ENCODE assay signal across 18 mouse cellular contexts in genomic region chr6:6058548-6058947, GRCm38 (mm10).
DNase-seq lines count a peak whose midpoint lies in the region; ATAC-seq and TF ChIP-seq lines count a peak whose summit lies in the region.
"Had no signal": no experiment of that assay in that cellular context is flagged by ENCODE, and none has a peak within 500 bp of the region (broad histone marks: within the 10 kb centered on the region; RNA-seq: fewer than 3 reads in every experiment).

No protein-coding gene starts in this region.

- H3K27ac ChIP-seq in hindbrain, embryonic 13.5 days = no peak overlapping the region
- no peak overlapping the region for H3K27ac ChIP-seq in hindbrain, embryonic 11.5 days (ENCODE audit: low read depth, low read length)
- no peak overlapping the region for H3K27ac ChIP-seq in midbrain, embryonic 12.5 days (replicated peaks)
- no peak overlapping the region for H3K27ac ChIP-seq in midbrain, postnatal 0 days (ENCODE audit: low read depth, low read length)
- no peak overlapping the region for H3K27ac ChIP-seq in midbrain, embryonic 16.5 days (ENCODE audit: low read length)
- H3K27ac ChIP-seq: embryonic facial prominence, embryonic 15.5 days; heart, embryonic 10.5 days; layer of hippocampus, adult 2 months had no signal

- peaks cover 7% of the 10 kb centered on the region for H3K4me1 ChIP-seq in hindbrain, embryonic 13.5 days (replicated peaks)
- H3K4me1 ChIP-seq in hindbrain, embryonic 11.5 days (replicated peaks; ENCODE audit: control insufficient read depth, insufficient read depth, low read length) = no peaks in the 10 kb centered on the region
- H3K4me1 ChIP-seq in midbrain, embryonic 12.5 days = peaks cover 10% of the 10 kb centered on the region
- no peaks in the 10 kb centered on the region for H3K4me1 ChIP-seq in midbrain, postnatal 0 days (ENCODE audit: insufficient read depth, low read length)
- no peaks in the 10 kb centered on the region for H3K4me1 ChIP-seq in midbrain, embryonic 16.5 days (ENCODE audit: control insufficient read depth, insufficient read depth, low read length)
- H3K4me1 ChIP-seq: embryonic facial prominence, embryonic 15.5 days had no signal

- no peak for TF ChIP-seq CTCF in midbrain, postnatal 0 days (IDR thresholded peaks at IDR 0.05)

- WGBS in hindbrain, embryonic 13.5 days = 19% methylated on average over 3 of the region's 3 CpGs
- WGBS in hindbrain, embryonic 11.5 days = 45% methylated on average over 3 of the region's 3 CpGs
- WGBS in midbrain, embryonic 12.5 days = 25% methylated on average over 3 of the region's 3 CpGs
- 15% methylated on average over 3 of the region's 3 CpGs for WGBS in midbrain, postnatal 0 days
- WGBS in midbrain, embryonic 16.5 days = 7% methylated on average over 3 of the region's 3 CpGs

- ATAC-seq in hindbrain, embryonic 13.5 days (ENCODE audit: low FRiP score) = peak; percentile 66
- no peak for ATAC-seq in hindbrain, embryonic 11.5 days (ENCODE audit: low FRiP score)
- peak; percentile 19; the same call in 1 of the 2 replicates for ATAC-seq in midbrain, embryonic 12.5 days (ENCODE audit: low FRiP score, low read depth)
- no peak for ATAC-seq in midbrain, postnatal 0 days (ENCODE audit: low FRiP score)
- ATAC-seq in midbrain, embryonic 16.5 days = peak; percentile 51

- H3K27me3 ChIP-seq in hindbrain, embryonic 13.5 days = no peaks in the 10 kb centered on the region
- H3K27me3 ChIP-seq in hindbrain, embryonic 11.5 days (ENCODE audit: control insufficient read depth, insufficient read depth, low read length) = no peaks in the 10 kb centered on the region
- no peaks in the 10 kb centered on the region for H3K27me3 ChIP-seq in midbrain, embryonic 12.5 days
- no peaks in the 10 kb centered on the region for H3K27me3 ChIP-seq in midbrain, postnatal 0 days (ENCODE audit: insufficient read depth, low read length)
- no peaks in the 10 kb centered on the region for H3K27me3 ChIP-seq in midbrain, embryonic 16.5 days (ENCODE audit: control insufficient read depth, insufficient read depth, low read depth, low read length)

- no peak overlapping the region for H3K4me2 ChIP-seq in hindbrain, embryonic 13.5 days
- no peak overlapping the region for H3K4me2 ChIP-seq in hindbrain, embryonic 11.5 days (replicated peaks; ENCODE audit: low read depth, low read length)
- no peak overlapping the region for H3K4me2 ChIP-seq in midbrain, embryonic 12.5 days (replicated peaks)
- no peak overlapping the region for H3K4me2 ChIP-seq in midbrain, postnatal 0 days (ENCODE audit: low read depth, low read length, poor library complexity, severe bottlenecking)
- H3K4me2 ChIP-seq in midbrain, embryonic 16.5 days (ENCODE audit: low read length) = no peak overlapping the region
- H3K4me2 ChIP-seq: embryonic facial prominence, embryonic 15.5 days; liver, embryonic 11.5 days had no signal

- no peaks in the 10 kb centered on the region for H3K36me3 ChIP-seq in hindbrain, embryonic 13.5 days
- H3K36me3 ChIP-seq in hindbrain, embryonic 11.5 days (ENCODE audit: control insufficient read depth, insufficient read depth, low read length) = no peaks in the 10 kb centered on the region
- no peaks in the 10 kb centered on the region for H3K36me3 ChIP-seq in midbrain, embryonic 12.5 days
- H3K36me3 ChIP-seq in midbrain, postnatal 0 days (ENCODE audit: insufficient read depth, low read length) = no peaks in the 10 kb centered on the region
- no peaks in the 10 kb centered on the region for H3K36me3 ChIP-seq in midbrain, embryonic 16.5 days (ENCODE audit: control insufficient read depth, insufficient read depth, low read length)
- H3K36me3 ChIP-seq: embryonic facial prominence, embryonic 15.5 days; heart, embryonic 10.5 days had no signal

- no peak overlapping the region for H3K9ac ChIP-seq in hindbrain, embryonic 13.5 days
- no peak overlapping the region for H3K9ac ChIP-seq in hindbrain, embryonic 11.5 days (ENCODE audit: low read depth, low read length)
- H3K9ac ChIP-seq in midbrain, embryonic 12.5 days (replicated peaks) = no peak overlapping the region
- no peak overlapping the region for H3K9ac ChIP-seq in midbrain, postnatal 0 days (replicated peaks; ENCODE audit: low read length, poor library complexity, severe bottlenecking)
- no peak overlapping the region for H3K9ac ChIP-seq in midbrain, embryonic 16.5 days (ENCODE audit: low read depth, low read length)
- H3K9ac ChIP-seq: embryonic facial prominence, embryonic 15.5 days had no signal

- H3K4me3 ChIP-seq in hindbrain, embryonic 13.5 days = no peak overlapping the region
- no peak overlapping the region for H3K4me3 ChIP-seq in hindbrain, embryonic 11.5 days (ENCODE audit: low read depth, low read length)
- H3K4me3 ChIP-seq in midbrain, embryonic 12.5 days = no peak overlapping the region
- H3K4me3 ChIP-seq in midbrain, postnatal 0 days (ENCODE audit: low read depth, low read length) = no peak overlapping the region
- no peak overlapping the region for H3K4me3 ChIP-seq in midbrain, embryonic 16.5 days (ENCODE audit: low read depth, low read length)
- H3K4me3 ChIP-seq: embryonic facial prominence, embryonic 15.5 days; heart, embryonic 10.5 days; layer of hippocampus, adult 2 months; myocyte had no signal

- DNase-seq in hindbrain, embryonic 11.5 days (ENCODE audit: low spot score) = no peak
- no peak for DNase-seq in midbrain, postnatal 0 days (ENCODE audit: low spot score)
- peak; percentile 58 for DNase-seq in forelimb bud, embryonic 11.5 days (ENCODE audit: low read depth, low spot score)
- DNase-seq in kidney, adult 9 months = no peak
- DNase-seq: cerebellum, adult 9-10 months; kidney, adult 2 months; kidney, postnatal 14 days; lung, adult 18-20 months; lung, postnatal 14 days; retina, postnatal 1 day had no signal

- H3K9me3 ChIP-seq in hindbrain, embryonic 13.5 days = no peaks in the 10 kb centered on the region
- no peaks in the 10 kb centered on the region for H3K9me3 ChIP-seq in hindbrain, embryonic 11.5 days (ENCODE audit: control insufficient read depth, low read length)
- no peaks in the 10 kb centered on the region for H3K9me3 ChIP-seq in midbrain, embryonic 12.5 days
- no peaks in the 10 kb centered on the region for H3K9me3 ChIP-seq in midbrain, postnatal 0 days (ENCODE audit: low read length)
- H3K9me3 ChIP-seq in midbrain, embryonic 16.5 days (replicated peaks; ENCODE audit: control insufficient read depth, low read length, poor library complexity, severe bottlenecking) = no peaks in the 10 kb centered on the region
- H3K9me3 ChIP-seq: embryonic facial prominence, embryonic 15.5 days; heart, embryonic 10.5 days had no signal

Comparison
In these comparisons a context has a peak if more than half of its experiments do, and no peak if none do; other contexts are left out.
1. ATAC-seq: peak in hindbrain, embryonic 13.5 days (single experiment), midbrain, embryonic 12.5 days (single experiment) and midbrain, embryonic 16.5 days (single experiment); none in hindbrain, embryonic 11.5 days (single experiment) and midbrain, postnatal 0 days (single experiment).